Mouse (Mus musculus): ENCODE results near the gene Trim11.

- no peak for TF ChIP-seq CTCF (IDR thresholded peaks at IDR 0.05; ENCODE audit: low read depth)
- no peak for TF ChIP-seq EP300 (IDR thresholded peaks at IDR 0.05; ENCODE audit: low read depth)
Observed at GRCm38 (mm10) chr11:58985299-58985917, 7.5 kb downstream of the Trim11 start.
